Mouse (Mus musculus) cerebellum, adult 2 months (tissue): Measurements from ENCODE around the gene Plekhf1.

Source experiments
- CTCF ChIP-seq: fragments of 200-500 bp; IDR thresholded peaks from 2 replicates; pipeline ENCODE4 v1.5.1; 2011; ENCODE audit warnings: low read depth, mild to moderate bottlenecking, control low read depth, low read length, moderate library complexity, borderline replicate concordance; ENCODE audit not compliant: insufficient read depth
- POLR2A ChIP-seq: fragments of 200-500 bp; IDR thresholded peaks from 2 replicates; pipeline ENCODE4 v1.6.1; 2011; ENCODE audit warnings: low read length, control low read depth, borderline replicate concordance; ENCODE audit not compliant: insufficient read depth

DNA sequence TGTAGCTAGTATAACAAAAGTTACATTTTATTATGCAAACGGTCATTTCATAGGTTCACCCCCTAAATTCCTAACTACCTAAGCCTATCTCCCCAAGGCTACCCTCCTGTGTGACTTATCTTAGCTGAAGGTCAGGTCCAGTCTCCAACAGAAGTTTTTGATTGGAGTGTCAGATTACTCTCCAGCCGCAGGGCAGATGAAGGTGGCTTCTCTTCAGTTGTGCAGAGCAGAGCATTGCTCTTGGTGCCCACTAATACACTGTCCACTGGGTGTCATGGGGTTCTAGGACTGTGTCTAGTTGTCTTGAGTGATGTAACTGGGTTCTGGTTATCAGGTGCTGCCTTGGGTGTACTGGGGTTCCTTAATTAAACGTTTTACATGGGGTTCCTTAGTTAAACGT lies 44.0 kb upstream of the Plekhf1 start:
- TF ChIP-seq POLR2A, result no peak
- no peak for TF ChIP-seq CTCF
